9 mouse cellular contexts compared by ENCODE assay signal in the genomic region with DNA sequence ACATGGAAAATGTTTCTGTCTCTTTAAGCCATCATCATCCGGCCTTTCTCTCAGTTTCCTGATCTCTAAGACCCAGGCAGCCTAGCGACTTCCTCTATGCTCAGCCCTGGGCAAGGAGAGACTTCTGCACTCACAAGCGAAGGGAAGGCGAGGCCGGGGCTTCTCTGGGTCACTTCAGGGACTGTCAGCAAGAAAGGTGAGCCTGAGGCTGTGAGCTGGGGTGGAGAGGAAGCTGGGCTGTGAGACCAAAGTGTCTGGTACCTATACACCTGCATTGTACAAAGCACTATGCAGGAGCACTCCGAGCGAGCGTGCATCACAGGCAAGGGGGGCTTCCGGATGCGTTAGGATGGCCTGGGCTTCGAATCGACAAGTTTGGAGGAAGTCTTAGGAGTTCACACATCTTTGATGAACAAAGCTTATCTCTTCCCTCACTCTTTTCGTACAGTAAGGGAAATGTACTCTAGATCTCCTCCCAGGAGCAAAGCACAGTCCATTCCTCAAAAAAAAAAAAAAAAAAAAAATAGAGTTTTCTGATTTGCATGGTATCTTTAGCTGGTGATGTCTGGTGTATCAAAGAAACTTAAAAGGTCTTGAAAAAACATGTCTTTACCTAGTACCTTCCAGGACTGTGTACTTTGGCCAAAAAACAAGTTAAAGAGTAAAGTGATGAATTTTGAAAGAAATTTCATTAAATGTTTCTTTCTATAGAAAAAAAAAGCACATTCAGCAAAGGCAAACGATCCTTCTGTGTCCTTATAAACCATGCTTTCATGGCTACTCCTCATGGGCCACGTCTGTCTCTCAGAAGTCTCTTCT. TPM values are rescaled to one million over a fixed set of nuclear protein-coding genes. Genes with fewer than 3 reads are reported as not detected.
DNase-seq lines count a peak whose midpoint lies in the region; ATAC-seq lines count a peak whose summit lies in the region.
"Had no signal": no experiment of that assay in that cellular context is flagged by ENCODE, and none has a peak within 500 bp of the region (broad histone marks: within the 10 kb centered on the region; RNA-seq: fewer than 3 reads in every experiment).

A gene (plus strand): TSS at position 94 of the 819 bp plus-strand sequence.

- no peak within 1 kb of the TSS for H3K27ac ChIP-seq in midbrain, embryonic 13.5 days
- H3K27ac ChIP-seq: midbrain, embryonic 12.5 days had no signal

- peaks cover 9% of the 10 kb centered on the region for H3K4me1 ChIP-seq in midbrain, embryonic 13.5 days (replicated peaks)

- peak; percentile 84 for DNase-seq in T-cell, adult 2 months (ENCODE audit: low spot score)
- peak; percentile 55 for DNase-seq in kidney, adult 9 months
- DNase-seq in lung, postnatal 4 days = peak; percentile 66 to 67
- peak; percentile 86 for DNase-seq in thymus, postnatal 25 days
- DNase-seq in retina, postnatal 1 day = no peak
- DNase-seq in cerebellum, adult 8-10 months = no peak

- ATAC-seq in granulocyte monocyte progenitor cell, adult 5-6 weeks (replicated peaks; ENCODE audit: poor library complexity, severe bottlenecking) = peak; percentile 53
- ATAC-seq in midbrain, embryonic 13.5 days = no peak

- H3K4me2 ChIP-seq in midbrain, embryonic 13.5 days (replicated peaks) = no peak within 1 kb of the TSS
- H3K4me2 ChIP-seq: midbrain, embryonic 12.5 days had no signal

- no peaks in the 10 kb centered on the region for H3K9me3 ChIP-seq in midbrain, embryonic 13.5 days
- H3K9me3 ChIP-seq: midbrain, embryonic 12.5 days had no signal

- 86% methylated on average over 15 of the region's 15 CpGs for WGBS in midbrain, embryonic 13.5 days

- no peak within 1 kb of the TSS for H3K4me3 ChIP-seq in midbrain, embryonic 13.5 days (replicated peaks)
- H3K4me3 ChIP-seq: midbrain, embryonic 12.5 days had no signal

- H3K36me3 ChIP-seq in midbrain, embryonic 13.5 days = no peaks in the 10 kb centered on the region
- H3K36me3 ChIP-seq: midbrain, embryonic 12.5 days had no signal

- peaks cover 29% of the 10 kb centered on the region for H3K27me3 ChIP-seq in midbrain, embryonic 13.5 days

- H3K9ac ChIP-seq in midbrain, embryonic 13.5 days (replicated peaks) = no peak within 1 kb of the TSS
- H3K9ac ChIP-seq: midbrain, embryonic 12.5 days had no signal

RNA-seq across cellular contexts. Expression of the gene that starts here (rescaled TPM):
- total RNA-seq in granulocyte monocyte progenitor cell, adult 5-6 weeks (2014; fragmentation: Nextera tagmentation) = 0.43 and 3.1 TPM in 2 replicates
- total RNA-seq in granulocyte monocyte progenitor cell, adult 5-6 weeks (2017) = 0.93 and 2.0 TPM in 2 replicates
- polyA plus RNA-seq in midbrain, embryonic 13.5 days (2015; fragmentation: Nextera tagmentation; extraction: Ambion mirVana) = 3.0 and 5.2 TPM in 2 replicates

Comparison
In these comparisons a context has a peak if more than half of its experiments do, and no peak if none do; other contexts are left out.
1. DNase-seq: peak in T-cell, adult 2 months (single experiment), kidney, adult 9 months (single experiment), lung, postnatal 4 days (2 of 2) and thymus, postnatal 25 days (single experiment); none in retina, postnatal 1 day (single experiment) and cerebellum, adult 8-10 months (single experiment).